Mouse (Mus musculus) ES-E14 (cell line): Measurements from ENCODE around the gene Insl3.

Source experiments
- MAFK ChIP-seq: IDR thresholded peaks from 2 replicates; pipeline ENCODE4 v1.6.1; 2014; ENCODE audit warnings: mild to moderate bottlenecking, low read depth, low read length, inconsistent platforms; ENCODE audit not compliant: insufficient read depth
- ZC3H11A ChIP-seq: IDR thresholded peaks from 2 replicates; pipeline ENCODE4 v1.6.1; 2012; ENCODE audit warnings: low read depth, mild to moderate bottlenecking, inconsistent platforms, low read length, borderline replicate concordance

- TF ChIP-seq ZC3H11A (no peak), MAFK (no peak)
These were observed 43.5 kb upstream of the Insl3 start for GRCm38 (mm10) chr8:71645510-71645909.
